Mouse (Mus musculus): ENCODE results near the gene Morn3. TPM values are rescaled to one million over a fixed set of nuclear protein-coding genes. Genes with fewer than 3 reads are reported as not detected.

The Morn3 gene
- total RNA-seq, 1 experiment = 0.62 TPM

DNA sequence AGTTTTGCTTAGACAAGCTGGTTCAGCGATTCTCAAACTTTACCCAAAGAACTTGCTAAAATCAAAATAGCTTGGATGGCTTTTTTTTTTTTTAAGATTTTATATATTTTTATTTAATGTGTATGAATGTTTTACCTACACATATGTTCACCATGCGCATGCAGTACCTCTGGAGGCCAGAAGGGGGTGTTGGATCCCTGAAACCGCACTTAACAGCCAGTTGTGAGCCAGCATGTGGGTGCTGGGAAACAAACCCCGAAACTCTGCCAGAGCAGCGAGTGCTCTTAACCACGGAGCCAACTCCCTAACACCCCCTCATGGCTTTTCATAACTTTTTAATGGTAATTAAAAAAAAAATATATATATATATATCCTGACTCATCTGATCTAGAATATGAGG is 36.0 kb downstream of the Morn3 start:
- H3K4me3 ChIP-seq (ENCODE audit: insufficient read depth in 1 of 2, low read depth in 1 of 2, low read length in 2 of 2, poor library complexity in 1 of 2, severe bottlenecking in 1 of 2) = no peak overlapping the region
- H3K36me3 ChIP-seq (ENCODE audit: control insufficient read depth, insufficient read depth, low read length, poor library complexity, severe bottlenecking) = no peaks in the 10 kb centered on the region
- in situ Hi-C loops (cut with MboI; ENCODE audit: low sequenced_read_pairs in 2 of 2, unreplicated experiment in 2 of 2) = no loop called here
- no peak overlapping the region for H3K9ac ChIP-seq (ENCODE audit: insufficient read depth, low read depth, low read length, poor library complexity, severe bottlenecking)
- TF ChIP-seq CHD2 (IDR thresholded peaks at IDR 0.05; ENCODE audit: low read depth, low read length) (no peak), MAFK (IDR thresholded peaks at IDR 0.05; ENCODE audit: insufficient read depth, low read depth, low read length) (no peak), ZNF384 (IDR thresholded peaks at IDR 0.05; ENCODE audit: low read depth, low read length) (no peak), ZC3H11A (IDR thresholded peaks at IDR 0.05; ENCODE audit: borderline replicate concordance, low read depth, low read length) (no peak), HCFC1 (IDR thresholded peaks at IDR 0.05; ENCODE audit: borderline replicate concordance, insufficient read depth, low read length) (no peak)
- no peak for DNase-seq (ENCODE audit: low read depth, low spot score)
- H3K4me1 ChIP-seq (ENCODE audit: control insufficient read depth in 2 of 2, insufficient read depth in 2 of 2, low read length in 2 of 2, poor library complexity in 1 of 2) = peaks cover 3 to 11% of the 10 kb centered on the region in 2 experiments; a peak in 1 of 4 replicates
- H3K27ac ChIP-seq (ENCODE audit: insufficient read depth, low read depth, low read length, poor library complexity, severe bottlenecking) = no peak overlapping the region
- H3K9me3 ChIP-seq (ENCODE audit: control insufficient read depth, insufficient read depth, low read depth, low read length) = no peaks in the 10 kb centered on the region

DNA sequence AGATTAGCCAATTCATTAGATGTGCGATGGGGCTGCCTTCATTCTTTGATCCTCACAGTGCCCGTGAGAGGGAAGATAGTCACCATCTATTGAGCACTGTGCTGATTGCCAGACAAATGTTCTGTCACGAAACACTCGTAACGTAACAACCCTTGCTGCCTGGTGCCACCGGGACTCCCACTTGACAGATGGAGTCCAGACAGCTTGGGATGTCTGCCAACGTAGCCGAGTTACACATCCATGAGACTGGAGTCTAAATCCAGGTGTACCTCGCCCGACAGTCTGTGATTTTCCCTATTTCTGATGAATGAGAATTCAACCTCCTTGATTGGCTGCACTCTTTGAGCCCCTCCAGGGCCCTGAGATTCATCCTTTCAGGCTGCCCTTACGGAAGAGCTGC is 36.9 kb downstream of the Morn3 start:
- Histone ChIP-seq H3K4me3 (ENCODE audit: insufficient read depth in 1 of 2, low read depth in 1 of 2, low read length in 2 of 2, poor library complexity in 1 of 2, severe bottlenecking in 1 of 2) (no peak overlapping the region), H3K4me1 (ENCODE audit: control insufficient read depth in 2 of 2, insufficient read depth in 2 of 2, low read length in 2 of 2, poor library complexity in 1 of 2) (peaks cover 3 to 9% of the 10 kb centered on the region in 2 experiments; a peak in 1 of 4 replicates), H3K9ac (ENCODE audit: insufficient read depth, low read depth, low read length, poor library complexity, severe bottlenecking) (no peak overlapping the region), H3K36me3 (ENCODE audit: control insufficient read depth, insufficient read depth, low read length, poor library complexity, severe bottlenecking) (no peaks in the 10 kb centered on the region), H3K27ac (ENCODE audit: insufficient read depth, low read depth, low read length, poor library complexity, severe bottlenecking) (no peak overlapping the region), H3K9me3 (ENCODE audit: control insufficient read depth, insufficient read depth, low read depth, low read length) (no peaks in the 10 kb centered on the region)
- TF ChIP-seq ZNF384 (IDR thresholded peaks at IDR 0.05; ENCODE audit: low read depth, low read length) (no peak), CHD2 (IDR thresholded peaks at IDR 0.05; ENCODE audit: low read depth, low read length) (no peak), HCFC1 (IDR thresholded peaks at IDR 0.05; ENCODE audit: borderline replicate concordance, insufficient read depth, low read length) (no peak), MAFK (IDR thresholded peaks at IDR 0.05; ENCODE audit: insufficient read depth, low read depth, low read length) (no peak), ZC3H11A (IDR thresholded peaks at IDR 0.05; ENCODE audit: borderline replicate concordance, low read depth, low read length) (no peak)
- in situ Hi-C loops (cut with MboI; ENCODE audit: low sequenced_read_pairs in 2 of 2, unreplicated experiment in 2 of 2) = no loop called here
- no peak for DNase-seq (ENCODE audit: low read depth, low spot score)

DNA sequence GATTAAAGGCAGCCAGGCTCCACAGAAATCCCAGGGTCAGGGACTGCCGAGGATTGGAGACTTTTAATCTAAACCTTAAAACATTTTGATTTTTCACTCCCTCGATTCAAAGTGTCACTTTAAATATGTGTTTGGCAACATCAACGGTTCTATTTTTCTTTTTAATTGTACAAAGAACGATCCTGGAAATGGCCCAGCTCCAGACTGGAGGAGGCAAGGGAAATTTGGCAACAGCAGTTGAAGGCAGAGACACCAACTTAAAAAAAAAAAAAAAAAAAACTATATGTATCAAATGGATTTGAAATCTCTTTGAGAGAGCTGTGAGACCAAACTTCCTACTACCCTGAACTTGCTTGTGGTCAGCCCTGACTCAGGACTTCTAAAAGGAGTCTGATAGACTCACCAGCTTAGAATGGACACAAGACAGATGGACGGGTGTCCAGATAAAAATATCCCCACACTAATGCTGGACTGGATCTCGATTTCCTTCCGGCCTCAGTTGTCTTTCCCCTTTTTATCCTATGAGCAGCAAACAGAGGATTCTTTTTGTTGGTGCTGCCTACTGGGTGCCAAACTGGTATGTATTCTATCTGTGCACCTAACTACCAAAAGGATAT is 37.8 kb downstream of the Morn3 start:
- Histone ChIP-seq H3K36me3 (ENCODE audit: control insufficient read depth, insufficient read depth, low read length, poor library complexity, severe bottlenecking) (no peaks in the 10 kb centered on the region), H3K4me1 (ENCODE audit: control insufficient read depth in 2 of 2, insufficient read depth in 2 of 2, low read length in 2 of 2, poor library complexity in 1 of 2) (peaks cover 0 to 9% of the 10 kb centered on the region in 2 experiments; a peak in 1 of 4 replicates), H3K9ac (ENCODE audit: insufficient read depth, low read depth, low read length, poor library complexity, severe bottlenecking) (no peak overlapping the region), H3K27ac (ENCODE audit: insufficient read depth, low read depth, low read length, poor library complexity, severe bottlenecking) (no peak overlapping the region), H3K9me3 (ENCODE audit: control insufficient read depth, insufficient read depth, low read depth, low read length) (no peaks in the 10 kb centered on the region), H3K4me3 (ENCODE audit: insufficient read depth in 1 of 2, low read depth in 1 of 2, low read length in 2 of 2, poor library complexity in 1 of 2, severe bottlenecking in 1 of 2) (no peak overlapping the region)
- TF ChIP-seq ZNF384 (IDR thresholded peaks at IDR 0.05; ENCODE audit: low read depth, low read length) = no peak
- no peak for TF ChIP-seq ZC3H11A (IDR thresholded peaks at IDR 0.05; ENCODE audit: borderline replicate concordance, low read depth, low read length)
- TF ChIP-seq CHD2 (IDR thresholded peaks at IDR 0.05; ENCODE audit: low read depth, low read length) = no peak
- TF ChIP-seq MAFK (IDR thresholded peaks at IDR 0.05; ENCODE audit: insufficient read depth, low read depth, low read length) = no peak
- TF ChIP-seq HCFC1 (IDR thresholded peaks at IDR 0.05; ENCODE audit: borderline replicate concordance, insufficient read depth, low read length) = no peak
- in situ Hi-C loops (cut with MboI; ENCODE audit: low sequenced_read_pairs in 2 of 2, unreplicated experiment in 2 of 2) = no loop called here
- no peak for DNase-seq (ENCODE audit: low read depth, low spot score)

DNA sequence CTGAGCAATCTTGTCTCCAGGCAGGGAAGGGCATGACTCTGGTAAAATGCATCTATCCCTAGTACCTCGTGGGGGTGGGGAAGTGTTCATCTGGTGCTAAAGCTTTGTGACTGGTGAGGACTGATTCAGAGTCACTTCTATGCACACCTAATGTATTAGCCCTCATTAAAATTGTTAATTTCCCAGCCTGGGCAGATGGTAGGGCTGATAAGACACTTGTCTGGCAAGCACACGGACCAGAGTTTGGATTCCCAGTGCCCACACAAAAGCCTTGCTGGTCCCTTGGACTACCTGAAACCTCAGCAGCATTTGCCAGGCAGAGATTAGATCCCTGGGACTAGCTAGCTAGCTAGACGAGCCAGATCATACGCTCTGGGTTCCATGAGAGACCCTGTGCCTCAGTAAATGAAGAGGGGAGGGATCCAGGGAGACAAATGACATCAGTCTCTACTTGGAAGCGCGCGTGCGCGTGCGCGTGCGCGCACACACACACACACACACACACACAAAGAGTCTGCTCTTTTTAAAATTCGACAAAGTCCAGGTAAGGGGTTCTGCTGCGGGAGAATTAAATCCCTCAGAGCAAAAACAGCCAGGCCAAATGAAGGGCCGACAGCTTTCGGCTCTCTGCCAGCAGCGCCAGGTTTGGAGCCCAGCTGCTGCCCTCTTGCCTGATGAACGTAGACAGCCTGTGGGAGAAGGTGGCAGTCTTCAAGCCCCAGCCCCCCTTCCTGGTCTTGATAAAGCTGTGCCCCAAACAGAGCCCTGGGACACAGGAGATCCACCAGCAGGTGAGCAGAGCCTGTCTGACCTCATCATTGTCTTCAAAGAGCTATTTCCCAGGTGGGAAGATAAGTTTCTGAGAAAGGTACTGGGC is 40.9 kb downstream of the Morn3 start:
- no peak for TF ChIP-seq MAFK (IDR thresholded peaks at IDR 0.05; ENCODE audit: insufficient read depth, low read depth, low read length)
- no peak for TF ChIP-seq ZNF384 (IDR thresholded peaks at IDR 0.05; ENCODE audit: low read depth, low read length)
- no peak for TF ChIP-seq CHD2 (IDR thresholded peaks at IDR 0.05; ENCODE audit: low read depth, low read length)
- TF ChIP-seq ZC3H11A (IDR thresholded peaks at IDR 0.05; ENCODE audit: borderline replicate concordance, low read depth, low read length) = no peak
- Histone ChIP-seq H3K27ac (ENCODE audit: insufficient read depth, low read depth, low read length, poor library complexity, severe bottlenecking) (no peak overlapping the region), H3K4me3 (ENCODE audit: insufficient read depth in 1 of 2, low read depth in 1 of 2, low read length in 2 of 2, poor library complexity in 1 of 2, severe bottlenecking in 1 of 2) (no peak overlapping the region), H3K9ac (ENCODE audit: insufficient read depth, low read depth, low read length, poor library complexity, severe bottlenecking) (no peak overlapping the region), H3K4me1 (ENCODE audit: control insufficient read depth in 2 of 2, insufficient read depth in 2 of 2, low read length in 2 of 2, poor library complexity in 1 of 2) (peaks cover 2 to 22% of the 10 kb centered on the region in 2 experiments; a peak in 2 of 4 replicates), H3K36me3 (ENCODE audit: control insufficient read depth, insufficient read depth, low read length, poor library complexity, severe bottlenecking) (no peaks in the 10 kb centered on the region), H3K9me3 (ENCODE audit: control insufficient read depth, insufficient read depth, low read depth, low read length) (no peaks in the 10 kb centered on the region)
- DNase-seq (ENCODE audit: low read depth, low spot score) = no peak
- in situ Hi-C loops (cut with MboI; ENCODE audit: low sequenced_read_pairs in 2 of 2, unreplicated experiment in 2 of 2) = no loop called here

Data from ES-E14 (cell line).